Mouse (Mus musculus): ENCODE data around the gene Zim1. TPM values are rescaled to one million over a fixed set of nuclear protein-coding genes. Genes with fewer than 3 reads are reported as not detected.

Zim1 gene
- total RNA-seq, 2 experiments from 2014 or later: 7.8 to 9.6 TPM

DNA sequence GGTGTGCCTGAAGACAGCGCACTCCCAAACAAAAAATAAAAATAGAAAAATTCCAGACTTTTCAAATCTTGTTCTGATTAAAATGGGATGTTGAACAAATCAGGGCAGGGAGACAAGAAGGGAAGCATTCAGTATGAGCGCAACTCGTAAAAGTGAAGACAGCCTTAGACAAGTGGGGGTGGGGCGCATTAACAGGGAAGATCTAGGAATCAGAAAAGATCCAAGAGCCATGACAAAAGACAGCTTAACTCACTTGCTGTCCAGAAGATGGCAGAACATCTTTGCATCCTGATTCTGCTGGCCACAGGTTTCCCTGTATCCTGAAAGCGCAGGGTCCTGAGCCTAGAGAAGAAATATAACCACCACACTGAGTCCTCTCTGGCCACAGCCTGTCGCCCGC, 37.6 kb downstream of the Zim1 start:
- intact Hi-C loops (cut with DNase I): loop anchor here (2.0 to 10.0 kb wide), 2 partner anchors 278 to 304 kb away; no protein-coding TSS in a partner anchor
- DNase-seq: no peak

DNA sequence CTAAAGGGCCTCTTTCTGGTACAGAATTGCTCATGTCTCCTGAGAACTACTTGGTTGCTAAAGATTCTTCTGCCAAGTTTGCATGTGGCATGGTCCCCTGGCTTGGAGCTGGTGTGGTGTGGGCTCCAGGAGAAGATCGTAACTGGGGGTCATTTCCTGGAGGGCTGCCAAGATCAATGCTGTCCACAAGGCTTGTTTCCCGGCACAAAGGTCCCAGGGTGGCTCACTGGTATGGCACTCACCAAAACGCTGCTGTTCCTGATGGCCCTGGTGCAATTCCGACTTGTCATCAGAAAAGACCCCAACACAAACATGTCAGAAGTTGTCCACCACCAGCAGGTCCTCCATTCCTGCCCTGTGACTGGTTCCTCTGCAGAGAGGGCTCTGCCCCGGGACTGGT, 44.1 kb downstream of the Zim1 start:
- intact Hi-C loops (cut with DNase I): loop anchor here (10.0 kb wide), 1 partner anchor 297 kb away; no protein-coding TSS in a partner anchor
- DNase-seq: no peak

DNA sequence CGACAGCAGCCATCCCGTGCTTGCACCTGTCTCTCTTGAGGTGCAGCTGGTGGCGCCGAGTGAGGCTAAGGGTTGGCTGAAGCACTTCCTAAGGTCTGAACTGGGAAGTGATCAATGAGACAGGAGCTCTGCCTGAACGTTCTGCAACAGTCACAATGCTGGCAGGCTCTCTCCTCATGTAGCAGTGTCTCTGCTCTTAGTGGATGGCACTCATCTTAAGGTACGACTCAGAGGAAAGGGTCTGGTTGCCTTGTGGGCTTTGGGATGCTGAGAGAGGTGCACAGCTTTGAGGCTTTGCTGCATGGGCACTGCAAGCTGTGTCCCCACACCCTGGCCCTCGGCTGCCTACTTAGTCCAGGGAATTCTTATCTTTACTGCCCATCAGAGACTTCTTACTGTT, 45.0 kb downstream of the Zim1 start:
- no peak for DNase-seq
- intact Hi-C loops (cut with DNase I): loop anchor here (10.0 kb wide), 1 partner anchor 296 kb away; no protein-coding TSS in a partner anchor

DNA sequence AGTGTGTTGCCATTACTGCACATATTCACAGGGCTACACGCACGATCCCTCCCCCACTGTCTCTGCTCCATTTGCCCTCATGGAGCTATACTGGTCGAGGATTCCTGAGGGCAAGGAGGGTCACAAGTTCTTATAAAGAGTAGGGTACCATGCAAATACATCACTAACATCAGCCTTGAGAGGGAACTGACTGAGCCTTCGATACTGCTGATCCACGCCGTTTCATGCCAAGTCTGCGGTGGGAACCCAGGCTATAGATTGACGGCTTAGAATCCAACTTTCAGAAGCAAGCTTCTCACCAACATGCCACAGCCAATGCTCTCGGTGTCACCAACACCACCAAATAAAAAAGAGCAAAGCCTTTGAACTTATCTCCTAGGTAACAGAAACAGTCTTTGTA, 45.7 kb downstream of the Zim1 start:
- intact Hi-C loops (cut with DNase I): loop anchor here (10.0 kb wide), 1 partner anchor 296 kb away; no protein-coding TSS in a partner anchor

DNA sequence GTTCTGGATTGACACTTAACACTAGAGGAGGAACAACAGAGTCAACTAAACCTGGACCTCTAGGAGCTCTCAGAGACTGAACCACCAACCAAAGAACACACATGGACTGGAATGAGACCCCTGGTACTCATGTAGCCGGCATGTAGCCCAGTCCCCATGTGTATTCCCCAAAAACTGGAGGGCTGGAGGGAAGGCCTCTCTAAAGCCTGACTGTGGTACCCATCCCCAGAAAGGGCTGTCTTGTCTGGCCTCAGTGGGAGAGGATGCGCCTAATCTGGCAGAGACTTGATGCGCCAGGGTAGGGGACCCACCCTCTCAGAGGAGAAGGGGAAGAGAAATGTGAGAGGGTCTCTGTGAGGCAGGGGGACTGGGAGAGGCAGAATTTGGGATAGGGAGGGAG, 50.4 kb downstream of the Zim1 start:
- no peak for DNase-seq
- intact Hi-C loops (cut with DNase I): no loop called here

More for the DNA sequence above, 45.7 kb downstream of the Zim1 start:
- DNase-seq: no peak

DNA sequence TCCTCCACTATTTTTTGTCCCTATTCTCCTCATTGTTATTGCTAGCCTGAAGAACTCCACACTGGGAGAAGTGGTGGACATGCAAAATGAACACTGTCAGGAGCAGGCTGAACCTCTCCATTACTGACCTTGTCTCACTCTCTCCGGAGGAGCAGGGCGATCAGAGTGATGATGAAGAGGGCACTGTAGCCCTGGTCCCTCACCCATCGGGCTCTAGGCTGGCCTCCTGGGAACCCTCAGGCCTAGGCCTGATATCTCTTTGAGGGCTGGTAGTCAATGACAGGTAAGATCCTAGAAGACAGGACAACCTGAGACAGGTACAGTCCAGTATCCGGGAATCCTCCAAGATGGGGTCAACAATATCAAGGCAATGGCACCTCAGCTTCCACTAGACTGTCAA, 58.2 kb downstream of the Zim1 start:
- no peak for DNase-seq
- intact Hi-C loops (cut with DNase I): no loop called here

DNA sequence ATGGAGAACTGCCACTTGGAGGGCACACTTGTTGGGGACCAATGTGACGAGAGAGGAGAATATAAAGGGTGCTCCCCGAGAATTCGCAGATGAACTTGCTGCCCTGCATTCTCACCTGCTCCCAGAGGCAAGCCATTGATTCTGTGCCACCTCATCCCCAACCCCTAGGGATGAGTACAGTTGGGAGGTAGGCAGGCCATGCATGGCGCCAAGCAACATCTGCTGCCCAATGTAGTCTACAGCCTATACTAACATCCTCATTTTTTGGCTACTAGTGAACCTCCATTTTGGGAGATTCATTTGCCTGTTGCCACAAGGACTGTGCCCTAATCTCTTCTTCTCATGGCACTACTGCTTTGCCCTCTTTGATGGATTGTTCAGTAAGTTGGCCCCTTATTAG, 59.5 kb downstream of the Zim1 start:
- no peak for DNase-seq
- intact Hi-C loops (cut with DNase I): no loop called here

DNA sequence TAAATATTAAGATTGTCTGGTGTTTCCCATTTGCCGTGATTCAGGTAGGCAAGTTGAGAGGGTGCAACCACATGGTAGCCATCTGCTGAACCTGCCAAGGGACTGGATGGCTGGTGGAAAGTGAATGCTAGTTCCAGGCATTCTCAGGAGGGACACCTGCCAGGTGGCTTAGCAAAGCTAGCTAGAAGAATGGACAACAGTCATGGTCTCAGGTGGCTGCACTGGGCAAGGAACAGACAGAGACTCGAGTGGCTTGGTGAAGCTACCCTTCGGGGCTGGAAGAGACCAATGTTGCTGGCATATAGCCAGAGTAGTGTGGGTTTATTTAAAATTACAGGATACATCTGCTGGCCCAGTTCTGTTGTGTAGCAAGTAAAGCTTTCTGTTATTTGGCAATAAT, 60.4 kb downstream of the Zim1 start:
- DNase-seq: no peak
- intact Hi-C loops (cut with DNase I): no loop called here

Other genes with a start within 250 kb of the Zim1 start
- not detected for gene Olfr1336, start 240.3 kb downstream of the Zim1 start, total RNA-seq (2021)
- gene Olfr1346, start 229.3 kb downstream of the Zim1 start, total RNA-seq (2021): not detected
- gene Olfr5, start 209.5 kb downstream of the Zim1 start, total RNA-seq (2021): not detected
- not detected for gene Olfr1347, start 196.7 kb downstream of the Zim1 start, total RNA-seq (2021)
- not detected for gene Olfr1348, start 187.7 kb downstream of the Zim1 start, total RNA-seq (2021)
- not detected for gene Olfr1349, start 173.5 kb downstream of the Zim1 start, total RNA-seq (2021)
- gene Olfr1350, start 131.6 kb downstream of the Zim1 start, total RNA-seq (2021): not detected
- 10 to 100 TPM; 41.1 to 46.9 TPM for gene Peg3, start 34.0 kb upstream of the Zim1 start, total RNA-seq (2021)
- 1 to 10 TPM in 1 of 2 experiments, under 1 TPM in 1; 0.87 to 1.2 TPM for gene Usp29, start 34.1 kb upstream of the Zim1 start, total RNA-seq (2021)

Data from heart, postnatal 10 days (tissue).